Mouse (Mus musculus) liver, embryonic 14.5 days (tissue): ENCODE measurements around the gene Runx3. TPM values are rescaled to one million over a fixed set of nuclear protein-coding genes. Genes with fewer than 3 reads are reported as not detected.

Source experiments
- ATAC-seq: fragments of 200-750 bp; cut with Nextera tagmentation; 2 replicates; pipeline ENCODE4 v1.8.0; 2017; ENCODE audit warnings: moderate number of reproducible peaks, mild to moderate bottlenecking, moderate library complexity; ENCODE audit not compliant: insufficient read depth
- DNase-seq, 3 experiments: peaks; one replicate each; pipeline ENCODE4 v3.0.0-alpha.2; 2012 to 2013; ENCODE audit warnings: low read depth in 3 of 3, low spot score in 3 of 3
- H3K27ac ChIP-seq: fragments of 300-500 bp; sonication (generic); 2 replicates; pipeline ENCODE4 v1.5.1; 2014; ENCODE audit warnings: moderate library complexity, mild to moderate bottlenecking, control low read depth, inconsistent platforms
- H3K27me3 ChIP-seq: fragments of 300-500 bp; sonication (generic); 2 replicates; pipeline ENCODE4 v1.6.1; 2014; ENCODE audit warnings: mild to moderate bottlenecking, low read length, moderate library complexity; ENCODE audit not compliant: control insufficient read depth, insufficient read depth
- H3K36me3 ChIP-seq: fragments of 300-500 bp; sonication (generic); replicated peaks from 2 replicates; pipeline ENCODE4 v1.6.1; 2014; ENCODE audit warnings: low read depth; ENCODE audit not compliant: control insufficient read depth, insufficient read depth
- H3K4me1 ChIP-seq, 2 experiments: fragments of 200-500 bp in 1 of 2; fragments of 300-500 bp in 1 of 2; sonication (generic) in 1 of 2; replicated peaks; 2 replicates each; pipeline ENCODE4 v1.6.1; 2012 to 2014; ENCODE audit warnings: antibody characterized with exemption in 1 of 2, inconsistent platforms in 1 of 2, low read length in 1 of 2; ENCODE audit not compliant: control insufficient read depth in 2 of 2, insufficient read depth in 2 of 2
- H3K4me2 ChIP-seq: fragments of 300-500 bp; sonication (generic); 2 replicates; pipeline ENCODE4 v1.6.1; 2014; ENCODE audit warnings: low read depth, mild to moderate bottlenecking, control low read depth, moderate library complexity
- H3K4me3 ChIP-seq, 2 experiments: fragments of 200-500 bp in 1 of 2; fragments of 300-500 bp in 1 of 2; sonication (generic) in 1 of 2; 2 replicates each; pipeline ENCODE4 v1.5.1; 2012 to 2014; ENCODE audit warnings: low read depth in 2 of 2, low read length in 2 of 2, mild to moderate bottlenecking in 2 of 2, control low read depth in 1 of 2, inconsistent platforms in 1 of 2, moderate library complexity in 1 of 2; ENCODE audit not compliant: insufficient read depth in 1 of 2
- H3K9ac ChIP-seq: fragments of 300-500 bp; sonication (generic); replicated peaks from 2 replicates; pipeline ENCODE4 v1.6.1; 2014; ENCODE audit warnings: mild to moderate bottlenecking, control low read depth, moderate library complexity
- H3K9me3 ChIP-seq: fragments of 300-500 bp; sonication (generic); 2 replicates; pipeline ENCODE4 v1.6.1; 2016; ENCODE audit warnings: low read length, mixed read lengths; ENCODE audit not compliant: control insufficient read depth
- CTCF ChIP-seq: IDR thresholded peaks from 2 replicates; pipeline ENCODE4 v1.5.1; 2016; ENCODE audit warnings: antibody characterized with exemption, low read depth, control low read depth
- EP300 ChIP-seq: IDR thresholded peaks from 2 replicates; pipeline ENCODE4 v1.6.1; 2016; ENCODE audit warnings: antibody characterized with exemption, low read depth
- WGBS: fragments of 180-500 bp; shearing (Covaris S2); extraction: QIAGEN DNeasy Blood & Tissue Kit; methylation state at CpG from one replicate; pipeline ENCODE4 v1.1.7; 2014; ENCODE audit not compliant: insufficient replicate concordance; 5-methylcytosine and 5-hydroxymethylcytosine counted together
- polyA plus RNA-seq, 2 experiments: library from polyadenylated mRNA; depleted of rRNA in 1 of 2; stranded (reverse) in 1 of 2; unstranded in 1 of 2; fragments of >200 nt; fragmentation: Nextera tagmentation in 1 of 2; extraction: Ambion mirVana in 1 of 2; gene quantifications; 2 replicates each; pipeline versions ENCODE4 v1.2.1 to v1.2.3; 2012 to 2014

Runx3 gene
- polyA plus RNA-seq, 2 experiments = 0.99 to 1.2 TPM

DNA sequence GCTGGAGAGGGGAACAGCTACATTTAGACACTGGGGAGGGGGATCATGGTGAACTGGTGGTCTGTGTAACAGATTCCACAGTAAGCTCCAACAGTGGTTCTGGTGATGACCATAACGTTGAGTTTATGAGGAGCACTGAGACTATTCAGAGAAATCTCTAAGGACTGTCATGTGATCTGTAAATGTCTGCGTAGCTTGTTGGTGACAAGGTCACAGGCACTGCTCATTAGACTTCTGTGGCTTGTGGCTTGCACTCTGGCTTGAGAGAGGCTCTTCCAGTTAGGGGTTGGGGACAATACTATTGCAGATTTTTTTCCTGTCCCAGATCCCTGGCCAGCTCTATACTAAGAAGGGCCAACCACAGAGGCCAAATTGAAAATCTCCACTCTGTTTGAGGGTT, 39.2 kb downstream of the Runx3 start:
- 0 out of 4 replicates have a peak, but pooled peaks cover 0 to 1% of the 10 kb centered on the region in 2 experiments for H3K4me1 ChIP-seq
- H3K27ac ChIP-seq = no peak overlapping the region
- H3K27me3 ChIP-seq = peaks cover 28% of the 10 kb centered on the region
- ATAC-seq (no peak), DNase-seq (no peak)
- H3K9me3 ChIP-seq = no peaks in the 10 kb centered on the region
- no peaks in the 10 kb centered on the region for H3K36me3 ChIP-seq
- no peak overlapping the region for H3K4me3 ChIP-seq
- 57% methylated on average over 2 of the region's 2 CpGs for WGBS
- no peak for TF ChIP-seq EP300
- no peak for TF ChIP-seq CTCF
- no peak overlapping the region for H3K4me2 ChIP-seq
- no peak overlapping the region for H3K9ac ChIP-seq

- H3K4me2 ChIP-seq = no peak overlapping the region
- H3K9ac ChIP-seq = no peak overlapping the region
- H3K27ac ChIP-seq = no peak overlapping the region
- H3K4me3 ChIP-seq = no peak overlapping the region
- no peak for ATAC-seq
- WGBS = 49% methylated on average over 3 of the region's 3 CpGs
- peaks cover 23% of the 10 kb centered on the region for H3K27me3 ChIP-seq
- 0 out of 4 replicates have a peak, but pooled peaks cover 0 to 1% of the 10 kb centered on the region in 2 experiments for H3K4me1 ChIP-seq
- no peak for TF ChIP-seq EP300
- TF ChIP-seq CTCF = no peak
- no peaks in the 10 kb centered on the region for H3K36me3 ChIP-seq
- no peak for DNase-seq
- H3K9me3 ChIP-seq = no peaks in the 10 kb centered on the region
Measured at GRCm38 (mm10) chr4:135160168-135160567, 39.7 kb downstream of the Runx3 start.

DNA sequence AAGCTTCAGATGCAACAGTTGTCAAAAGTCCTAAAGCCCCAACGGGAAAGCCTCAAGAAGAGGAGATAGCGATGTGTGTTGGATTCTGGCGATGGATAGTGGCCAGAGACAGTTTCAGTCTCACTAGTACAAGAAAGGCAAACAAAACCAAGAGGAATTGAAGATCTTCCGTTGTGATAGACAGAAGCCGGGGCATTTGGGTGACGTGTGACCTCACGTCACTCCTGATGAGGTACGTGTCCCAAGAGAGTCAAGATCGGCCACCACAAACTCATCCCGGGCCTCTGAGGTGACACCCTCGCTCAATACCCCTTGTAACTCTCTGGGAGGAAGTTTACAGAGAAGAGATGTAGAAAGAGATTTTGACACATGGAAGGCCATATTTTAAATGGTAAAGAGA, 41.0 kb downstream of the Runx3 start:
- ATAC-seq (no peak), DNase-seq (no peak)
- no peak overlapping the region for H3K27ac ChIP-seq
- 0 out of 4 replicates have a peak, but pooled peaks cover 0 to 1% of the 10 kb centered on the region in 2 experiments for H3K4me1 ChIP-seq
- 76% methylated on average over 11 of the region's 11 CpGs for WGBS
- no peaks in the 10 kb centered on the region for H3K36me3 ChIP-seq
- H3K9ac ChIP-seq = no peak overlapping the region
- no peak for TF ChIP-seq CTCF
- no peak for TF ChIP-seq EP300
- no peak overlapping the region for H3K4me2 ChIP-seq
- no peak overlapping the region for H3K4me3 ChIP-seq
- H3K27me3 ChIP-seq = peaks cover 12% of the 10 kb centered on the region
- no peaks in the 10 kb centered on the region for H3K9me3 ChIP-seq

DNA sequence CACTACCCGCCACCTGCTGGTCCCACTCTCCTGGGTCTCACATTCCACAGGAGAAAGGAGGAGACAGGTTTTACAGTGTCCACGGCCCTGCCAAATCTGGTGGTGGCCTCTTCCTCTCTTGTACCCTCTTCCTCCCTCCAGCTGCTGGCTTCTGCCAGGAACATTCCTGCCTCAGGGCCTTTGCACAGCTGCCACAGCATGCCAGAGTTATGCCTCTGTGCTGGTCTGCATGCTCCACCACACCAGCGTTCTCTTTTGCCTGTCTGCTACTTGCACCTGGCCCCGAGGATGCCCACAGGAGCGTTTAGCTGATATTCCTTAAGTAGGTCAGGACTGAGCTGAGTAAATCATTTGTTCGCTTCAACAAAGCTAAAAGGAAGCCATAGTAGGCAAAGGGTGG, 45.3 kb downstream of the Runx3 start:
- no peaks in the 10 kb centered on the region for H3K36me3 ChIP-seq
- 49% methylated on average over 6 of the region's 6 CpGs for WGBS
- DNase-seq (no peak), ATAC-seq (no peak)
- H3K27ac ChIP-seq = no peak overlapping the region
- no peak overlapping the region for H3K4me3 ChIP-seq
- H3K4me2 ChIP-seq = no peak overlapping the region
- H3K27me3 ChIP-seq = no peaks in the 10 kb centered on the region; the same call in none of the 2 replicates
- H3K9ac ChIP-seq = no peak overlapping the region
- peaks cover 7 to 17% of the 10 kb centered on the region in 2 experiments for H3K4me1 ChIP-seq
- no peaks in the 10 kb centered on the region for H3K9me3 ChIP-seq
- TF ChIP-seq EP300 (no peak), CTCF (no peak)

GRCm38 (mm10) chr4:135166413-135167225, 46.2 kb downstream of the Runx3 start:
- Histone ChIP-seq H3K9me3 (no peaks in the 10 kb centered on the region), H3K4me3 (no peak overlapping the region), H3K4me2 (no peak overlapping the region), H3K9ac (no peak overlapping the region), H3K36me3 (no peaks in the 10 kb centered on the region), H3K27me3 (no peaks in the 10 kb centered on the region; the same call in none of the 2 replicates), H3K27ac (no peak overlapping the region), H3K4me1 (peaks cover 7 to 23% of the 10 kb centered on the region in 2 experiments)
- DNase-seq = no peak
- WGBS = 38% methylated on average over 23 of the region's 23 CpGs
- peak; percentile 36; the same call in 1 of the 2 replicates for ATAC-seq
- TF ChIP-seq CTCF (no peak), EP300 (no peak)
